ENCODE assay signal across 27 mouse cellular contexts in the genomic region with DNA sequence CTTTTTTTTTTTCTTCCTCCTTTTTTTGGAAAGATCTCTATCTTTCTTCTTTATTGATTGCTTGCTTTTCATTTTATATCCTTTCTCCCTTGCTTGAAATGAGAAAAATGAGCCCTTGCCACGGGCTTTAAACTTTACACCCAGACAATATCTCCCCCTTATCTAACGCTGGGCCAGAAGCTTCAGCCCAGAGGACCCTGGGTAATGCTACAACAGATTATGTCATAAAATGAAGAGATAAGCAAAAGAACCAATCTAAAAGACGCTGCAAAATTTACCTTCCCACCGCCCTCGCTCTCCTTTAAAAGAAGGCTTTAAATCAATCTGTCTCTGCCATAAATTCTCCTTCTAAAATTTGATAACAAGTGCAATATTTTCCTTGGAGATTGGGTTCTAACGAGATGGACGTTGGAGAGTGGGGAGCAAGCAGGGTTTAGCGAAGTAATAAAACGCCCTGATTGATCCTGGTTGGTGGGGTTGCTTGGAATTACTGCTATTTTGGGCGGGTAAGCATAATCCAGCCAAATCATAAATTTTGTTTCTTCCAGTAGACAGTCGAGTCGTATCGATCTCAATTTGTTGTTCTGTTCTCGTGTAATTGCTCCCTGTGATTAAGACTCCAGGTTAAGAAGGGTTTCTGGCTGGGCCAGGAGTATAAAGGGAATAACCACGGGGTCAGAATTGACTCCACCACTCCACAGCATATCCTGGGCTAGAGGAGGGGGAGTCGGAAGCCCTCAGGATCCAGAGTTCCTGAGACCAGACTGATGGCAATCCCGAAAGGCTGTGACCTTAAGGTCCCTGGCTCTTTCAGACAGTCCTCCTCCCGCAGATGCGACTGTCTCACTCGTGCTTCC.
"Had no signal": no experiment of that assay in that cellular context is flagged by ENCODE, and none has a peak within 500 bp of the region (broad histone marks: within the 10 kb centered on the region; RNA-seq: fewer than 3 reads in every experiment).

No protein-coding gene starts in this region.

- H3K9me3 ChIP-seq: heart, embryonic 13.5 days; heart, embryonic 15.5 days; hindbrain, embryonic 10.5 days; hindbrain, embryonic 13.5 days; hindbrain, embryonic 15.5 days; kidney, embryonic 15.5 days; limb, embryonic 13.5 days; limb, embryonic 15.5 days; liver, embryonic 12.5 days had no signal

- H3K27me3 ChIP-seq: heart, embryonic 13.5 days; heart, embryonic 15.5 days; hindbrain, embryonic 13.5 days; hindbrain, embryonic 15.5 days; kidney, embryonic 15.5 days; liver, embryonic 12.5 days had no signal

- H3K4me3 ChIP-seq: gastrocnemius, adult 2 months; heart, adult 2 months; heart, embryonic 13.5 days; heart, embryonic 15.5 days; hindbrain, embryonic 10.5 days; hindbrain, embryonic 13.5 days; hindbrain, embryonic 15.5 days; kidney, embryonic 15.5 days; limb, embryonic 13.5 days; limb, embryonic 15.5 days; liver, embryonic 12.5 days had no signal

- H3K27ac ChIP-seq: gastrocnemius, adult 2 months; heart, adult 2 months; heart, embryonic 13.5 days; heart, embryonic 15.5 days; hindbrain, embryonic 10.5 days; hindbrain, embryonic 13.5 days; hindbrain, embryonic 15.5 days; hindbrain, postnatal 0 days; kidney, embryonic 15.5 days; kidney, postnatal 0 days; limb, embryonic 13.5 days; limb, embryonic 15.5 days; liver, embryonic 12.5 days; liver, embryonic 14.5 days had no signal

- H3K4me1 ChIP-seq: heart, embryonic 15.5 days; hindbrain, embryonic 10.5 days; hindbrain, embryonic 13.5 days; hindbrain, embryonic 15.5 days; liver, embryonic 12.5 days had no signal

- ATAC-seq: hindbrain, postnatal 0 days; liver, embryonic 12.5 days had no signal

- H3K9ac ChIP-seq: heart, embryonic 13.5 days; heart, embryonic 15.5 days; hindbrain, embryonic 13.5 days; hindbrain, embryonic 15.5 days; kidney, embryonic 15.5 days; limb, embryonic 13.5 days; limb, embryonic 15.5 days; liver, embryonic 12.5 days; liver, embryonic 14.5 days had no signal

- H3K4me2 ChIP-seq: heart, embryonic 11.5 days; heart, embryonic 13.5 days; heart, embryonic 15.5 days; hindbrain, embryonic 13.5 days; hindbrain, embryonic 15.5 days; kidney, embryonic 15.5 days; limb, embryonic 13.5 days; limb, embryonic 15.5 days; liver, embryonic 12.5 days had no signal

- H3K36me3 ChIP-seq: heart, embryonic 13.5 days; heart, embryonic 15.5 days; hindbrain, embryonic 10.5 days; hindbrain, embryonic 13.5 days; hindbrain, embryonic 15.5 days; kidney, embryonic 15.5 days; limb, embryonic 13.5 days; limb, embryonic 15.5 days; liver, embryonic 12.5 days had no signal

- DNase-seq: gastrocnemius, adult 2 months; gastrocnemius, postnatal 10 days; gastrocnemius, postnatal 25 days; heart, adult 2 months; heart, postnatal 14 days; heart, postnatal 4 days; kidney, adult 11 months; kidney, adult 2 months; kidney, adult 9 months; kidney, postnatal 14 days; kidney, postnatal 36 days; layer of hippocampus, adult 9-11 months; layer of hippocampus, postnatal 36 days; left cerebral cortex, postnatal 4 days had no signal
